Mouse (Mus musculus) heart, adult 18-20 months (tissue): Measurements from ENCODE around the gene Cacna1d. TPM values are rescaled to one million over a fixed set of nuclear protein-coding genes. Genes with fewer than 3 reads are reported as not detected.

Source experiments
- DNase-seq, 2 experiments: peaks; one replicate each; pipeline ENCODE4 v3.0.0; 2021 to 2022; ENCODE audit warnings: mixed read lengths in 1 of 2
- total RNA-seq, 2 experiments: library from RNA; stranded (reverse); gene quantifications; 2 replicates each; pipeline ENCODE4 v1.2.3; 2021

The Cacna1d gene
- total RNA-seq, 2 experiments from 2014 or later: 1.7 to 2.0 TPM

DNA sequence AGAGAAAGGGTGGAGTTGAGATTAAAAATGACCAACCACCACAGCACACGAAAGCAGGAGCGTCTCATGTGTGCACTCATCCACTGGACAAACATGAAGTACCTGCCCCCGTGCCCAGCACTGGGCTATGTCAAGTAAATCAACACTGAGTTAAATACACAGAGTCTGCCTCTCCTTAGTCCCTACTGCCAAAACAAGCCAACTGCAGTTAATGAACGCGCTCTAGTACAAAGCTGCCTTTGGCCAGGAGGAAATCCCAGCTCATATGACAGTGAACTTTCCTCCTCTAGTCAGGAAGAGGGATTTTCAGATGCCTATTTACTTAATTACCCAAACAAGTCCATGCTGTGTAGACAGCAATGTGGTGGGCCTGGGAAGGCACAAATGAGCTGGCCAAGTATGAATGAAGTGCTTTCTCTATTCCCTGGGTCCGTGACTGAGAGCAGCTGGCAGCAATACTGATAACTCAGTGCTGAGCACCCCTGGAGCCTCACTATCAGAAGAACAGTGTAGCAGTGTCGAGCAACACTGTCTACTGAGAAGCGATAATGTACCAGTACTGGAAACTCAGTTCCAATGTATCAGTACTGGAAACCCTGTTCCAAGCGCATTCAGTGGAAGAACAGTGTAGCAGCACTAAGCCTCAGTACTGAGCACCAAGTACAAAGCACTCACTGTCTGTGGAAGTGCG is 229.5 kb downstream of the Cacna1d start:
- DNase-seq: no peak

DNA sequence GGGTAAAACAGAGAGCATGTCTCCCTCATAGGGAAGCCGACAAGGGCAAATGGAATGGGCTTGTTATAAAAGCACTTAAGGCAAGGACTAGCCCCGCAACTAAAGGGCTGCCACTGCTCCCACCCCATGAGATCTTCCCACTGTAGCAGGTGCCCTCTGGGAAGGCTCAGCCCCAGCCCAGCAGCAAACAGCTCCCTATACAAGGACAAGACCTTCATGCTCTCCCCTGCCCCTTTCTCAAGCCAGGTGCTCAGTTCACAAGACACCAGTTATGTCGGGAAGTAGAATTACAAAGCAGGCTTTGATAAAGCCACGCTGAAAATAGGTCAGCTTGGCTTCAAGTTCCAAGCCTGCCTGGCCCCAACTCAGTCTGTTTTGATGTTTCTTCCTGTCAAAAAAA is 233.6 kb downstream of the Cacna1d start:
- DNase-seq: no peak

DNA sequence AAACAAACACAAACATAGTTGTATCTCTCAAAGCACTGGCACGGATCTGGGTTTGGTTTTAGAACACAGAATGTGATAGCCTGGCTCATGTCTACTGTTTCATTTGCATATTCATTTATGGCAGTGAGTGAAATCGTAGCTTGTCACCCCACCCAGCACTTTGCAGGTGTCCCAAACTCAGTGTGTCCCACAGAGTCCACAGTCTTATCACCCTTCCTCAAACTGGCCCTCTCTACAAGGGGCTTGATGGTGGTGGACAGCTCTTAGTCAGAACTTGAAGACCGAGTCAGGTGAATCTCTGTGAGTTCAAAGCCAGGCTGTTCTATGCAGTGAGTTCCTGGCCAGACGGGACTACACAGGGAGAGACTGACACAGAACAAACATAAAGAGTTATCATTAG is 234.8 kb downstream of the Cacna1d start:
- DNase-seq: no peak

DNA sequence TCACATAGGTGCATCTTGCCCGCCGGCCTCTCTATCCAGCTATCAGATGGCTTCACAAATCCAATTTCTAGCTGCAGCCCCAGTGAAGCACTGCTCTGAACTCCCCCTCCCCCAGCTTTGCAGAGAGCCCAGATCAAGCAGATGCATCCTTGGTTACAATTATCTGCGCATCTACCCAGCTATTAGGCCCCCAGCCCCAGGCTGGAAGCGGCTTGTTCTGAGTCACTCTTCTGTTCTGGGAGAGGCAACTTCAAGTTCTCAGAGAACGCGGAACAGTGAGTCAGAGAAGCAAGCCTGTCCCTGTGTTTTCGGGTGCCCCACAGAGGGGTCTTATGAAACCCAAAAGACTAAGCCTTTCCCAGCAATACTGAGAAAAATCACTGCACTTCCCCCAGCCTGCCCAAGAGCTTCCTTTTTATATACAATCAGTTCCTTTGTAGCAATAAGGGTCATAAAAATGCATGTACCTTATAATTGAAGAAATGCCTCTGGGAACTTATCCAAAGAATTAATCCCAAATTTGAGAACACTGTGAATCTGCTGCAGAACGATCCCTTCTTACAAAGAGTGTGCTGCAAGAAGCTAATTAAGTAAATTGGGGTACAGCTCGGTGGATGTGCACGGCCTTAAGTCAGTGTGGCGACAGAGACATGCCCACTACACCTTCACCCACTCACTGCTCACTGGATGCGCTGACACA is 235.4 kb downstream of the Cacna1d start:
- no peak for DNase-seq

DNA sequence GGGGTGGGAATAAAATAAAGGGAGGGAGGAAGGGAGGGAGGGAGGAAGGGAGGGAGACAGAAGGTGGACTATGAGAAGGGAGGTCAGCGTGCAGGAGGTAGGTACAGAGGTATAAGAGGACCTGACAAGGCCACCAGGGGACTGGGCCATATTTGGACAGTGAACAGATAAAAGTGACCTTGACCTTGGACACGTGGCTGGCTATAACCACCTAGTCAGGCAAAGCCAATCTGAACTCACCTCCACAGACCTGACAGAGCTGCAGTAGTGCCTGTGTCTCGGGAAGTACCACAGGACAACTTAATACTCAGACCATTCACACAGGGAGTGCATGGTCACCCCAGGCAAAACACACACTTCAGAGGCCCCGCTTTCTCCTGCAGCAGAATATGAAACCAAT is 236.5 kb downstream of the Cacna1d start:
- no peak for DNase-seq

DNA sequence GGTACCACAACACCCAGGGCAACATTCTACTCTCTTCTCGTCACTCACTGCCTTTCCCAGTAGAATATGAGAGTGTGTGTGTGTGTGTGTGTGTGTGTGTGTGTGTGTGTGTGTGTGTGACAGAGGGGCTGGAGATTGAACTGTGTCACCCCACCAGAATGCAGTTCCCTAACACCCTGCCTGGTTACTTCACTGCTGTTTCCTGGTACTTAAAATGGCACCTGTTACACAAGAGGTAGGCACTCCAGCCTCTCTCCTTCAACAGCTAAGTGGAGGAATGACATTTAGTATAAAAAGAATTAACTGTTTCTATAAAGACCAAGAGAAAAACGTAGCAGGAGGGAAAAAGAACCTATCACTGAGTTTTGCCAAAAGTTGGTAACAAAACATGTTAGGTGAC is 238.4 kb downstream of the Cacna1d start:
- no peak for DNase-seq

DNA sequence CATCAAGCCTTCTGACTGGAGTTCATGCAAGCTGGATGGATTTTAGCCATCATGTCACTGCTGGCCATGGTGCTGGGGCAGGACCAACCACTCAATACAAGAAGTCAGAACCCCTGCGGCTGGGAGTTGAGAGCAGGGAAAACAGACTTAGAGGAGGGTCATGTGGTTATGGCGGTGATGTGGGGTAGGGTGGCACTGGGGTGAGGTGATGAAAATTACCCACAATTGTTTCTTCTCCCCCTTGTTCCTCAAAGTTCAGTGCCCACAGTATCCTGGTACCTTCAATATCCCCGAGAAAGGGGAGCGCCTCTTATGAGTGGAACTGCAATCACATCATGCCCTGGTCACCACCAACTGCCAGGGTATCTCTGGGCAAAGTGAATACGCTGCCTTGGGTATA is 239.9 kb downstream of the Cacna1d start:
- DNase-seq: no peak

DNA sequence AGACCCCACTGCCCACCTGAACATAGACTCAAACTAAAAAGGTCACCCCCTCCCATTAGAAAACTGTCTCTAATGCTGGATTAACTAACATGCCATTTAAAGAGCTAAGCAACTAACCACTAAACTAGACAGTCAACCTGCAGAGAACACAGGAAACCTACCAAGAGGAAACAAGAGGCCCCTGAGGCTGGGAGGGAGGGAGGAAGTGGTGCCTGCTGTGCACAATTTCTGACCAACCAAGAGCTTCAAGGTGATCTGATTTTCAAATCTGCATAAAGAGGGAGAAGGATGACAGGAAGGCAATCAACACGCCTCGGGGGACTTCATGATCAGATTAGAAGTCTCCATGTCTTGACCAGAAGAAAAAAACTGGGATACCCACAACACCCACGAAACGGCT is 241.7 kb downstream of the Cacna1d start:
- DNase-seq: peak in 1 of 2 experiments; percentile 15

DNA sequence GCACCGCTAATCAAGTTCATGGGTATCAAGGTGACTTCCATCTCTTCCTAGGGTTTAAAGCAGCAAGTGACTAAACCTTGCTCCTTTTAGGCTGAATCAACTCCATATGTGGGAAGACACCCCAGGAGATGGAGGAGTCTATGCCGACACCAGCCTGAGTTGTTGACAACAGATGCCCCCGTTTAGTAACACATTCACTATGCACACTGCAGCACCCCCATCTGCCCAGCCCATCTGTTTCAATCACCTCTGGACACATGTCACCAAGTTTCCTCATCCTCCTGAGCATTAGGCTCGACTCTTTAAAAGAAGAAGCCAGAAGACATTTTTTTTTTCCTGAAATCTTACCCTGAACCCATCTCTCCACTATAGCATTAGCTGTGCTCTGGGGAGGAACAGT is 242.4 kb downstream of the Cacna1d start:
- no peak for DNase-seq

DNA sequence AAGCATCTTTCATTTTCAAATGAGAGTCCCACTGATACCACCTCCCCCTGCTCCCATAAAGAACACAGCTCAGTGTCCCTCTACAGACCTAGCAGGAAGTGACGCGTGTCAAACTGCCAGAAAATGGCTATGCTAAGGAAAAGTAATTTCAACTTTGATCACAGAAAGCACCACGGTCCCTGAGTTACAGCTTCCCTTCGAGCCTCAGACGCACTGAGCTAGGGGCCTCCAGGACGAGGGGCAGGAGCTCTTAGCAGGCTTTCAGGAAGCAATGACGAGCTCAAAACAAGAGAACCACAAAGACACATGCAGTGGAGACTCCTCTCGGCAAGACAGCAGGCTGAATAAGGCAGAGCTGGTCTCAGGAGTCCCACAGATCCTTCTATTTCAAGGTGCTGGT is 243.1 kb downstream of the Cacna1d start:
- no peak for DNase-seq

DNA sequence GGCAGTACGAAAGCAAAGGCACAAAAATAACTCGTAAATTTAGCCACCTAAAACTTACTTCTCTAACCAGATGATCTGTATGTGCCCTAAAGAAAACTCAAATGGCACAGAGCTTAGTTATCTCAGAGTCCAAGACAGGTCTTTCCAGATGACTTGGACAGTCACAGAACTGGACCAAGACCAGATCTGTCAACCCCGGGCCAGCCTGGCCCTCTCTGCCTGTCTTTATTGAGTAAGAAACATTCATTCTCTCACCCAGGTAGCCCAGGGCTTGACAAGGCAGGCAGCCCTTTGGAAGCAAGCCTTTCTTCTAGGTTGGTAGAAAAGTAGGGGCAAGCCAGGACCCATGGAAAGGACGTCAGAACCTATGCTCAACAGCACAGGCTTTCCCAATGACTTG is 243.6 kb downstream of the Cacna1d start:
- DNase-seq: no peak

DNA sequence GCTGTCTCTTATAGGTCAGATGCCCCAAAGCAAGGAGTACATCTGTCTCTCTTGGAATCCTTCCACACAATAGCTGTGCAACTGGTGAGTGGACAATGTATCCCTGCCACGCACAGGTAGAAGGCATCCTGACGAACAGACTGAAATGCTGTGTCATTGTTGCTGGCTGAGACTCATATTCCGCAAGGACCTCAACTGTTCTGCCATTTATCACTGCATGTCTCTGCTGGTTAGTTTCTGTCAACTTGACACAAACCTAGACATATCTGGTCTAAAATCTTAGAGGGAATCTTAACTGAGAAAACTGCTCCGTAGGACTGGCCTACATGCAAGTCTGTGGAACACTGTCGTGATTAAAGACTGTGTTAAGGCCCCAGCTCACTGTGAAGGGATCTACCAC is 246.5 kb downstream of the Cacna1d start:
- no peak for DNase-seq

DNA sequence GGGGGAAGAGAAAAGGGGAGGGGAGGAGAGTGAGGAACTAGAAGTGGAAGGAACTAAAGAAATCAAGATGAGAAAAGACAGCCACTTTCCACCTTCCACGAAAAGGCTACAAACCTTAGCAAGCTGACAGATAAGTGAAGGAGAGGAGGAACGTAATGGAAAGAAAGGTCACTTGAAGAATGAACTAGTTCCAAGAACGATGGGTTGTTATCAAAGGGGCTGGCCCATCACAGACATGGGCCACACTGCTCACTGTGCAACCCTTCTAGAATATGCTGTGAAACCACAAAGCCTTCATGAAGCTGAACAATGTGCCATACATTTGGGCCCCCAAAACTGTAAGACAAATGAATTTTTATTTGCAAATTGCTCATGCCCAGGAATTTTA is 248.4 kb downstream of the Cacna1d start:
- no peak for DNase-seq

DNA sequence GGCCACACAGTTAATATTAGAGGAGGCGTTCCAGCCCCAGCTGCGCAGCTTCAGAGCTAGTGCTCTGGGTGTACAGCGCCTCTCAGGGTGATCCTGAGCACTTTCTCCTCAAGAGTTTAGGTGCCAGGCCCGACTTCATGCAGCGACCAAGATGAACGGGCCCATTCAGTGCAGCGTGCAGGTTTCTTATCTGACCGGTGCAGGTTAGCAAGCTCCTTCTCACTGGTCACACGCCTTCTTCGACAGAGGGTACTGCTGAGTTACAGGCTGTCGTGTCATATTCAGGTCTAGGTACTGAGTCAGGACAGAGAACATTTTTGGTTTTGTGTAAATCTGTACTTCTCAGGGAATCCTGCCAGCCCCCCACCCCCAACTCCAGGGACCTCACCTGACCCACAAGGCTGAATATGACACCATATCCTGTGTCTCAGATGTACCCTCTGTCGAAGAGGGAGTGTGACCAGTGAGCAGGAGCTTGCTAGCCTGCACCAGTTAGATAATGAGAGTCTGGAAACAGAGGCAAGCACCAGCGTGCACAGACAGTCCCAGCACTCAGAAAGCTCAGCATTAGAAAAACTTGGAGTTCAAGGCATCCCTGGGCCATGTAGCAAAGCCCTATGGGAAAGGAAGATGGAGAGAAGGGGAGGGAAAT is 249.0 kb downstream of the Cacna1d start:
- DNase-seq: no peak

DNA sequence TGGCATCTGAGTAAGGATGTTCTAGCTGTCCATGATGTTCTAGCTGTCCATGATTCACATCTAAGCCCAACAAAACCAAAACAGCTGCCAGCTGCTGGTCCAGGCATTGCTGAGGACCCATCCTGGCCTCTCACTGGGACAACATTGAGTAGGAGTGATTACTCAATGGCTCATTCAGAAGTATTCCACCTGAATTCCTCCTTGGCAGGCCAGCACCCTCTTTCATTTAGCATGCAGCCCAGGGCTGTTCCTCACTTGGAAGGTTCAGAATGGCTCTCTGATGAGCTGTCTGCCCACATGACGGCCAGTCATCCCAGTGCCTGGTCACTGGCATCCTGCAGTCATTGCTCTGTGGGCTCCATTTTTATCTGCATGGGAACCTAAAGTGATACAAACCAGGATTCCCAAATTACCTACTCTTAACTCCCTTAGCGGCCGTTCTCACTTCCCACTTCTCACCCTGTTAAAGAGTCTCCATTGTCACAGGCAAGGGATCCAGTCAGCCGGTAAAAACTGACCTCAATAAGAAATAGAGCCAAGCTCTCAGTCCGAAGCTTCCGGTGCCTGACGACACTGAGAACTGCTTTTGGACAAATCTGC is 250.2 kb downstream of the Cacna1d start:
- no peak for DNase-seq

DNA sequence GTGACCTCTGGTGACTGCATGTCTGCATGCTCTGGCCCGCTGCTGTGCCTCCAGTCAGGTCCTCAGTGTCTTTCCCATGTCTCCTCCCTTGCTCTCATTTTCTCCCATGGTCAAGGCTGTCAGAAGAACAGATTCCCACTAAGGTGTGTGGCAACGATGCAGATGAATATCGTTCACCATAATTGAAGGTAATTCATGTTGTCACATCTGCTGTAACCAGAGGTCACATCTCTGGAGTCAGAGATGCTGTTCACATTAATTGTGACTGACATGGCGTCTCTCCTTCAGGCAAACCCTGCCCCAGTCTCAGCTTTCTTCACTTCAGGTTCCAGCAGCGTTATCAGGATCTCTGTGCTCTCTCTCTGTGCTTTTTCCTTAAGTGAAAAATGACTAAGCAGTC is 252.4 kb downstream of the Cacna1d start:
- DNase-seq: no peak

DNA sequence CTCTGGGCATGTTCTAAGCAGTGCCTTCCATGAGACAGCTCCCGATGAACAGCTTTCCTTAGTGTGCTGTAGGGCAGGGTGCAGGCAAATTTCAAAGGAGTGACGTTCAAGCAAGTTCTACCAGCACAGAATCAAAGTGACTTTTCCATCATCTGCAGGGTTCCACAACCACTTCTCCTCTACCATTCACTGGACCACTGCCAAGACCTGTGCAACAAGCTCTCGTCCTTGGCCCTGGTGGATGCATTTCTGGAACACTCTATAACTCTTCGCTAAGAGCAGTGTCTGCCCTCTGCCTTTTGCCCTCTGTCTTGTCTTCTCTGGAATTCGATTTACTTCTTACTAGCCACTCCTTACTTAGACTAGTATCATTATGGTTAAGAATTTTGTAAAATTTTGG is 266.1 kb downstream of the Cacna1d start:
- peak in 1 of 2 experiments; percentile 15 for DNase-seq

DNA sequence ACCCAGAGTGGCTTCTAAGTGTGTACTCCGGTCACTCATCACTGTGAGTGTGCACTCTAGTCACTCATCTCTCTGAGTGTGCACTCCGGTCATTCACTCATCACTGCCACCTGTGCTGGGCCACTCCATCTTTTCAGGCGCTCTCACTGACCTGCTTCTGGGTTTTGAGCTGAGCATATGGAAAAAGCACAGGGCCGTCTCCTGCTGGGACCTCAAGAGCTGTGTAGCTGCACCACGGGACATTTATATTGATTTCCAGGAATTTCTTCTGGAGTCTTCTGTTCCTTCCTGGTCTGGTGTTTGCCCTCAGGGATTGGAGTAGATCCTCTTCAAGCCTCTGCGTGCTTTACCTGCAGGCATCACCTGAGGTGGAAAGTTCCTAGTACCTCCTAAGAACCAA is 269.2 kb downstream of the Cacna1d start:
- DNase-seq: no peak

DNA sequence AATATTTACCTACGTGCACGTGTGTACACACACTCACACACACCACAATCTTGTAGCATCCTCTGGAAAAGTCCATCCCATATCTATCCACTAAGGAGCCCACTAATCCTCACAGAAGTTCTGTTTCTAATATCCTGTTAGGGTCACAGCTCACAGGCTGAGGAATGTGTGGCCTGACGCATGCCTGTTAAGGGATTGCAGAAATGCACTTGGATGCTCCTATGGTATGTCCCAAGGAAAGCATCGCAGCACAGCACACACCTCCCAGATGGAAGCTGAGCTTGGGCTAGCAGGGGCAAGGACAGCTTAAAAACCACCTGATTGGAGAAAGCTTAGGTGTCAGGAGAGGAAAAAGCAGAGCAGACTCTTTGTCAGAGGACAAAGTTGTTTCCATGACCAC is 271.4 kb downstream of the Cacna1d start:
- no peak for DNase-seq

DNA sequence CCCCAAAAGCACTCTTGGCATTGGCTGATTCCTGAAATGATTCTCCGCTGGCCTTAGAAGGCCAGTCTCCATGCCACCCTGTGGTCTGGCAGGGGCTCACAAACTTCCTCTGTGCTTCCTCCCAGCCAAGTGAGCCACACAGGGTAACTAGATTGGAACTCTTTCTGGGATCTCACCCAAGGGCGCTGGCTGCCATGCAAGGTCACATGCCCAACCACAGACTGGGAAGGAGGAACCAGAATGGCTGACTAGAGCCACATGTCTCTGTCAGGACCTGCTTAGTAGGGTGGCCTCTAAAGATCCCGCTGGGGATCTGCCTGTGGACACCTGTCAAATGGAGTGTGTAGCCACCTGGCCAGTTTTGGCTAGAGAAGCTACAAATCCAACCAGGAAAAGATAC is 273.1 kb downstream of the Cacna1d start:
- peak; percentile 84 to 88 for DNase-seq

DNA sequence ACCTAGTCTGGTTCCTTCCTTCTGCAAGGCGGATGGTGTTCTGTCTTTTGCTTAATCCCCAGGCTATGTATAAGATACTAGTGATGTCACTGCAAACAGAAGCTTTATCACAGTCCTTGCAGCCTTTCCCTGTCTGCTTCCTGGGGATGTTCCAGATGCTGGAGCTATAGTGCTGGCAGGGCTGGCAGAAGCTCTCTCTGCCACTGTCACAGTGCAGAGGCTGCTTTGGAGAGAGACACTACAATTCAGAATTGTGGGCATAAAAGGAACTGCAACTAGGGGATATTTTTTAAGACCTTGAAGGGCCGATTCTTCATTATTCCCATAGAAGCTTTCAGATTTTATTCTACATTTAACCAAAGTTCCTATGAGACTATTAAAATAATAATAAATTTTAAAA is 274.1 kb downstream of the Cacna1d start:
- no peak for DNase-seq

DNA sequence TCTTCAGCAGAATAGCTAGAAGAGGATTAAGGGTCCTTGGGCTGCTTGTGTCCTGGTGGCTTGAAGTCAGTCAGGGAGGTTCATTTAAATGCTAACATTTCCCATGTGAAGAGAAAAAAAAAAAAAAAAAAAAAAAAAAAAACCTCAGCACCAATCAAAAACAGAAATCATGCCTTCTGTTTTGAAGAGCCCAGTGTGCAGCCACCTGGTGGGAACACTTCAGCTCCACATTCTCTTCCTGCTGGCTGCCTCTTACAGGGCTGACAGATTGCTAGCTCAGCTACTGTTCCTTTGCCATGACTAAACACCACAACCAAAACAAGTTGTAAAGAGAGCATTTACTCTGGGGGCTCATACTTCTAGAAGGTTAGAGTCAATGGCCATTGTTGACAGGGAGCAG is 283.1 kb downstream of the Cacna1d start:
- no peak for DNase-seq

DNA sequence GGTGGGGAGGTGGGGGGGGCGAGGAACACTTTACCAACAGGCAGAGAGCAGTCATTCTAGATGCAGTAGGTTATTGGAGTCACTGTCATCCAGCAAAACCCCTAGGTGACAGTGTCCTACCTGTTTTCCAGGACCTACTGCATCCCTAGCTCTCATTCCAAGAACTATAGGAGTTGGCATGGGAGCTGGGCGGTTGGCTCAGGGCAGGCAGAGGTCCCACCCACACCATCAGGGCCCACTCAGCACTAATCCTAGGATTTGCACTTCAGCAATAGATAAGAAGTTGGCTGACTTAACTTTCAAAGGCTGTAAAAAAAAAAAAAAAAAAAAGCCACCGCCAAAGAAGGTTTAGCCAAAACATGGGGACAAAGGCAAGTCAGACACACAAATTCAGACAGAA is 285.4 kb downstream of the Cacna1d start:
- no peak for DNase-seq
